Mouse (Mus musculus) neural tube, embryonic 14.5 days (tissue): Measurements from ENCODE around the gene Srsf4. TPM values are rescaled to one million over a fixed set of nuclear protein-coding genes. Genes with fewer than 3 reads are reported as not detected.

Source experiments
- ATAC-seq: fragments of 200-750 bp; cut with Nextera tagmentation; 2 replicates; pipeline ENCODE4 v1.8.0; 2017; ENCODE audit warnings: low read depth, mild to moderate bottlenecking, moderate TSS enrichment, moderate library complexity
- H3K27ac ChIP-seq: fragments of 300-500 bp; sonication (generic); 2 replicates; pipeline ENCODE4 v1.5.1; 2014; ENCODE audit warnings: low read depth, mild to moderate bottlenecking, control low read depth, low read length, moderate library complexity, mixed read lengths
- H3K27me3 ChIP-seq: fragments of 300-500 bp; sonication (generic); 2 replicates; pipeline ENCODE4 v1.6.1; 2014; ENCODE audit warnings: low read length; ENCODE audit not compliant: control insufficient read depth, insufficient read depth
- H3K36me3 ChIP-seq: fragments of 300-500 bp; sonication (generic); 2 replicates; pipeline ENCODE4 v1.6.1; 2014; ENCODE audit warnings: low read length, mixed read lengths; ENCODE audit not compliant: control insufficient read depth, insufficient read depth
- H3K4me1 ChIP-seq: fragments of 300-500 bp; sonication (generic); 2 replicates; pipeline ENCODE4 v1.6.1; 2014; ENCODE audit warnings: low read length; ENCODE audit not compliant: control insufficient read depth, insufficient read depth
- H3K4me2 ChIP-seq: fragments of 300-500 bp; sonication (generic); 2 replicates; pipeline ENCODE4 v1.6.1; 2014; ENCODE audit warnings: mild to moderate bottlenecking, low read depth, low read length, control low read depth
- H3K4me3 ChIP-seq: fragments of 300-500 bp; sonication (generic); 2 replicates; pipeline ENCODE4 v1.5.1; 2014; ENCODE audit warnings: low read depth, low read length, control low read depth, mixed read lengths
- H3K9ac ChIP-seq: fragments of 300-500 bp; sonication (generic); replicated peaks from 2 replicates; pipeline ENCODE4 v1.6.1; 2014; ENCODE audit warnings: low read depth, mild to moderate bottlenecking, control low read depth, low read length, mixed read lengths
- H3K9me3 ChIP-seq: fragments of 300-500 bp; sonication (generic); 2 replicates; pipeline ENCODE4 v1.6.1; 2016; ENCODE audit warnings: low read length; ENCODE audit not compliant: control insufficient read depth
- WGBS: fragments of 180-500 bp; shearing (Covaris S2); extraction: QIAGEN DNeasy Blood & Tissue Kit; methylation state at CpG from one replicate; pipeline ENCODE4 v1.1.7; 2014; 5-methylcytosine and 5-hydroxymethylcytosine counted together
- polyA plus RNA-seq: library from polyadenylated mRNA; unstranded; fragments of >200 nt; fragmentation: Nextera tagmentation; extraction: Ambion mirVana; gene quantifications from 2 replicates; pipeline ENCODE4 v1.2.1, GENCODE M21; 2014

Gene Srsf4
- polyA plus RNA-seq = 88.5 and 102 TPM in 2 replicates

DNA sequence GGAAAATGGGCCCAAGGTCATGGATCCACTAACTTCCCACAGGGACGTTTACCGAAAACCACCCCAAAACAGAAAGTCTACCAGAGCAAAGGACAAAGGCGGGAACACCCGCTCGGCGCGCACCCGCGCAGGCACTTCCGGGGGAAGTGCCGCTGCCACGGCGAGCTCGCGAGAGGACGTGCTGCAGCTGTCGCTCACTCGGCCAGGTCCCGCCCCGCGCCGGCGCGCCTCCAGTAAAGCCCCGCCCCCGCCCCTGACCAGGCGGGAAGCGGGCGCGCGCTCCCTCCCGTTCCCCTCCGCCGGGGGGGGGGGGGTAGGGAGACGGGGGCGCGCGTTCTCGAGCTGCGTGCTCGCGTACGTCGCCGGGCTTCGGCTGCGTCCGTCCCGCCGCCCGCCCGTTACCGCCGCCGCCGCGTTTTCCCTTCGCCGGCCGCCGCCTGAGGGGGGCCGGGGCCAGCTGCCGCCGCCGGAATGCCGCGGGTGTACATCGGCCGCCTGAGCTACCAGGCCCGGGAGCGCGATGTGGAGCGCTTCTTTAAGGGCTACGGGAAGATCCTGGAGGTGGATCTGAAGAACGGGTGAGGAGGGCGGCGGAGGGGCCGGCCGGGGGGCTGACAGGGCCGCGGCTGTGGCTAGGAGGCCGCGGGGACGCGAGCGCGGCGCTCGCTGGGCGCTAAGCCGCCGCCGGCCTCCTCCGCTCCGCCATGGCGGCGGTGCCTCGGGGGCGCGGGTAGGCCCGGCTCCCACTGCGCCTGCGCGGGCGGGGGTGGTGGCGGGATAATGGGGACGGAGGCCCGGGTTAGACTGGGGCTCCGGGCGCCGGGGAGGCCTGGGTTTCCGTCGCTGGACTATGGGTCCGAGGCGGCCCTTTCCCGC, at the start of gene Srsf4:
TSS of gene Srsf4 (plus strand) at position 325 of the 876 bp plus-strand sequence.
- H3K4me2 ChIP-seq = peak within 1 kb of the TSS; percentile 95
- peak within 1 kb of the TSS; percentile 100 for H3K9ac ChIP-seq
- peak; percentile 94 for ATAC-seq
- peak within 1 kb of the TSS; percentile 99 for H3K27ac ChIP-seq
- under 1% methylated on average over 74 of the region's 116 CpGs for WGBS
- H3K27me3 ChIP-seq = peaks cover 4% of the 10 kb centered on the region; the same call in 1 of the 2 replicates
- no peaks in the 10 kb centered on the region for H3K9me3 ChIP-seq
- peak within 1 kb of the TSS; percentile 98 for H3K4me3 ChIP-seq
- peaks cover 31% of the 10 kb centered on the region for H3K4me1 ChIP-seq
- H3K36me3 ChIP-seq = no peaks in the 10 kb centered on the region

DNA sequence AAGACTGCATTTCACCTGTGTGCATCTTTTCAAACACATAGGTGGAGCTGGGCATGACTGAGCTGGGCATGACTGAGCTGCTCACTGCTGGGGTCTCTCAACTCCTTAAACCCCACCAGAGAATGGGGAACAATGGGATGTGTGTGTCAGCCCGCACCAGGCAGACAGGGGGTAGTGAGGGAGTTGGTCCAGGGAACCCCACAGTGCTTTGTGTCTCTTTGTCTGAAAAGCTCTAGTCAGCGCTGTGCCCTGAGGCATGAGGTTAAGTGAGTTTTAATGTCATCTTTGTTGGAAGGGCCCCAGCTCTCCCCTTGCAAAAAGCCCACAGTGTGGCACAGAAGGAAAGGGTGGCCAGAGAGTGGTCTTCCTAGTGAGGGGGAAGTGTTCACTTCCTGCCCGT, 48.5 kb upstream of the Srsf4 start:
- Histone ChIP-seq H3K4me1 (no peaks in the 10 kb centered on the region), H3K9ac (no peak overlapping the region), H3K4me3 (no peak overlapping the region), H3K4me2 (no peak overlapping the region), H3K9me3 (no peaks in the 10 kb centered on the region), H3K27me3 (no peaks in the 10 kb centered on the region), H3K27ac (no peak overlapping the region), H3K36me3 (no peaks in the 10 kb centered on the region)
- 38% methylated on average over 3 of the region's 3 CpGs for WGBS
- no peak for ATAC-seq

DNA sequence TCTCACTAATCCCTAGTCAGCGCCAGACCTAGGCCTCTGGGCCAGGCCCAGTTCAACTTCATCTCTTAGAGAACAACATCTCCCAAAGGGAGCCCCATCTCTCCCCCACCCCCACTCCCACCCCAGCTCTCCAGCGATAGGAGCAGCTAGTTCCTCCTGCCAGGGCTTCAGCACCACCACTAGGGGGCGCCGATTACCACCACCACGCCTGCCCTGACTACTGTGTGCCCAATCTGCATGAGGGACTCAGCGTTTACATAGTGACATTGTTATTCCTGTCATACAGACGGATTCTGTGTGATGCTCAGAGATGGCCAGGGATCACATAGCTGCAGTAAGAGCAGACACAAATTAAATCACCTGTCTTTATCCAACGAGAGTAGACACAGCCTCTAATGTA, 47.6 kb upstream of the Srsf4 start:
- Histone ChIP-seq H3K36me3 (no peaks in the 10 kb centered on the region), H3K9me3 (no peaks in the 10 kb centered on the region), H3K9ac (no peak overlapping the region), H3K27ac (no peak overlapping the region), H3K27me3 (no peaks in the 10 kb centered on the region), H3K4me1 (no peaks in the 10 kb centered on the region), H3K4me2 (no peak overlapping the region), H3K4me3 (no peak overlapping the region)
- 46% methylated on average over 8 of the region's 8 CpGs for WGBS
- no peak for ATAC-seq

- no peak for ATAC-seq
- no peak overlapping the region for H3K4me3 ChIP-seq
- no peaks in the 10 kb centered on the region for H3K36me3 ChIP-seq
- H3K9me3 ChIP-seq = no peaks in the 10 kb centered on the region
- H3K9ac ChIP-seq = no peak overlapping the region
- H3K4me2 ChIP-seq = no peak overlapping the region
- WGBS = 16% methylated on average over 6 of the region's 6 CpGs
- no peaks in the 10 kb centered on the region for H3K4me1 ChIP-seq
- H3K27ac ChIP-seq = no peak overlapping the region
- no peaks in the 10 kb centered on the region for H3K27me3 ChIP-seq
Measured at GRCm38 (mm10) chr4:131826905-131827304, 46.5 kb upstream of the Srsf4 start.

DNA sequence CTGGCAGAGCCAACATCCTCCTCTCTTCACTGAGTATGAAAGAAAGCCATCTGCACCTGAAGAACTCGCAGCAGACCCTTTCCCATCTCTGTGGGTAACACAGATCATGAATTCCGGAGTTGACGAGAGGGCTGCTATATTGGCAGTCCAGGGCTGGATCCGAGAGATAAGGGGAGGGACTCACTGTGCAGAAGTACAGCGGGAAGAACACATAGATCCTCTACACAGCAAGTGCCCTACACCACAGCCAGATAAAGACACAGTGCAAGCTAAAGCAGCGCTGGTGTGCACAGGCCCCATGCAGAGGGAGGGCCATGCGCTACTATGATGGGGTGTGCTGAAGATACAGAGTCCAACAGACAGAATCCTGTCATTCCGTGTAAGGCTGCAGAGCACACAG, 44.3 kb upstream of the Srsf4 start:
- no peak overlapping the region for H3K4me2 ChIP-seq
- WGBS = 83% methylated on average over 8 of the region's 8 CpGs
- no peaks in the 10 kb centered on the region for H3K4me1 ChIP-seq
- H3K27ac ChIP-seq = no peak overlapping the region
- ATAC-seq = no peak
- H3K27me3 ChIP-seq = no peaks in the 10 kb centered on the region
- H3K9ac ChIP-seq = no peak overlapping the region
- H3K4me3 ChIP-seq = no peak overlapping the region
- H3K36me3 ChIP-seq = no peaks in the 10 kb centered on the region
- no peaks in the 10 kb centered on the region for H3K9me3 ChIP-seq

DNA sequence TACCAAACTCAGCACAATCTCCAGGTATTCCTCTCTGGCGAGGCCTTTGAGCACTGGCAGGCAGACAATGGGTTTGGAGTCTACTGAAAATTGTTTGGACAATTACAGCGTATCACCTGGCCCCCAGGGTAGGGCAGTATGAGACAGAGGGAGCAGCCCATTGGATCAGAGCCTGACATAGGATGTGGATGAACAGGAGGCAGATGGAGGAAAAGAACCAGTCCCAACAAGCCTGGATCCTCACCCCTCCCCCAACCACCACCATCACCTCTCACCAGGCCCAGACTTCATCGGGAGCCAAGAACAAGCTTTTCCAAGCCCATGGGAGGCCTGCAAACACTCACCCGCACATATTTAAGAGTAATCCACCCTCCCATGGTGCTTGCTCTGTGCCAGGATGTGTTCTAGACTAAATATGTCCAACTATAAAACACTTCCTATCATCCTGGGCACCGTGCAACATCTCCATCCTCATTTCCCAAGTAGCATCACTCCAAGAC, 41.8 kb upstream of the Srsf4 start:
- Histone ChIP-seq H3K9me3 (no peaks in the 10 kb centered on the region), H3K4me3 (no peak overlapping the region), H3K27ac (no peak overlapping the region), H3K27me3 (peaks cover 12% of the 10 kb centered on the region), H3K4me2 (no peak overlapping the region), H3K4me1 (0 out of 2 replicates have a peak, but pooled peaks cover 2% of the 10 kb centered on the region), H3K9ac (no peak overlapping the region), H3K36me3 (no peaks in the 10 kb centered on the region)
- ATAC-seq = no peak
- WGBS = 81% methylated on average over 5 of the region's 5 CpGs

GRCm38 (mm10) chr4:131832759-131833407, 40.5 kb upstream of the Srsf4 start:
- no peak overlapping the region for H3K27ac ChIP-seq
- 78% methylated on average over 3 of the region's 3 CpGs for WGBS
- no peaks in the 10 kb centered on the region for H3K36me3 ChIP-seq
- no peak overlapping the region for H3K4me2 ChIP-seq
- H3K9ac ChIP-seq = no peak overlapping the region
- no peaks in the 10 kb centered on the region for H3K9me3 ChIP-seq
- peaks cover 6% of the 10 kb centered on the region; the same call in 1 of the 2 replicates for H3K4me1 ChIP-seq
- H3K27me3 ChIP-seq = peaks cover 17% of the 10 kb centered on the region
- ATAC-seq = no peak
- no peak overlapping the region for H3K4me3 ChIP-seq

- Histone ChIP-seq H3K4me1 (peaks cover 8% of the 10 kb centered on the region; the same call in 1 of the 2 replicates), H3K9ac (no peak overlapping the region), H3K27me3 (peaks cover 17% of the 10 kb centered on the region), H3K4me3 (no peak overlapping the region), H3K36me3 (no peaks in the 10 kb centered on the region), H3K9me3 (no peaks in the 10 kb centered on the region), H3K4me2 (no peak overlapping the region), H3K27ac (no peak overlapping the region)
- no peak for ATAC-seq
- WGBS = 31% methylated on average over 9 of the region's 9 CpGs
Measured at GRCm38 (mm10) chr4:131833971-131834609, 39.3 kb upstream of the Srsf4 start.
